Mouse (Mus musculus): ENCODE data around the gene Emid1. TPM values are rescaled to one million over a fixed set of nuclear protein-coding genes. Genes with fewer than 3 reads are reported as not detected.
A peak's percentile ranks its signal among the peaks of the same experiment; 100 is the strongest.

Gene Emid1
- polyA plus RNA-seq, 1 experiment from 2014 or later: 4.8 TPM

- H3K36me3 ChIP-seq (replicated peaks; ENCODE audit: insufficient read depth, low read length): no peaks in the 10 kb centered on the region
- H3K9me3 ChIP-seq (ENCODE audit: low read length): no peaks in the 10 kb centered on the region
- H3K27me3 ChIP-seq (ENCODE audit: insufficient read depth, low read length): no peaks in the 10 kb centered on the region
- 72% methylated on average over 9 of the region's 9 CpGs for WGBS (ENCODE audit: insufficient replicate concordance)
- DNase-seq: peak; percentile 38
- TF ChIP-seq CTCF (IDR thresholded peaks at IDR 0.05; ENCODE audit: low read depth) (no peak), EP300 (IDR thresholded peaks at IDR 0.05; ENCODE audit: low read depth) (no peak)
- no peak overlapping the region for H3K4me3 ChIP-seq (ENCODE audit: low read depth, low read length)
- no peak overlapping the region for H3K4me2 ChIP-seq (ENCODE audit: low read depth, low read length)
- peak; percentile 80 for ATAC-seq
- H3K4me1 ChIP-seq (ENCODE audit: insufficient read depth): peaks cover 7% of the 10 kb centered on the region; the same call in 1 of the 2 replicates
- H3K9ac ChIP-seq (replicated peaks): no peak overlapping the region
- H3K27ac ChIP-seq (ENCODE audit: low read depth): no peak overlapping the region
Observed at GRCm38 (mm10) chr11:5192084-5192516, 40.0 kb upstream of the Emid1 start.

GRCm38 (mm10) chr11:5189239-5189933 lies 37.3 kb upstream of the Emid1 start:
- Histone ChIP-seq H3K4me1 (ENCODE audit: insufficient read depth) (peaks cover 5% of the 10 kb centered on the region; the same call in 1 of the 2 replicates), H3K4me2 (ENCODE audit: low read depth, low read length) (no peak overlapping the region), H3K4me3 (ENCODE audit: low read depth, low read length) (no peak overlapping the region), H3K9me3 (ENCODE audit: low read length) (no peaks in the 10 kb centered on the region), H3K9ac (replicated peaks) (no peak overlapping the region), H3K27me3 (ENCODE audit: insufficient read depth, low read length) (no peaks in the 10 kb centered on the region), H3K27ac (ENCODE audit: low read depth) (no peak overlapping the region), H3K36me3 (replicated peaks; ENCODE audit: insufficient read depth, low read length) (no peaks in the 10 kb centered on the region)
- WGBS (ENCODE audit: insufficient replicate concordance): 67% methylated on average over 9 of the region's 9 CpGs
- TF ChIP-seq EP300 (IDR thresholded peaks at IDR 0.05; ENCODE audit: low read depth): no peak
- TF ChIP-seq CTCF (IDR thresholded peaks at IDR 0.05; ENCODE audit: low read depth): no peak
- no peak for ATAC-seq
- DNase-seq: no peak

GRCm38 (mm10) chr11:5188170-5188569 lies 36.1 kb upstream of the Emid1 start:
- no peak overlapping the region for H3K9ac ChIP-seq (replicated peaks)
- H3K4me2 ChIP-seq (ENCODE audit: low read depth, low read length): no peak overlapping the region
- H3K4me1 ChIP-seq (ENCODE audit: insufficient read depth): peaks cover 5% of the 10 kb centered on the region; the same call in 1 of the 2 replicates
- H3K27me3 ChIP-seq (ENCODE audit: insufficient read depth, low read length): no peaks in the 10 kb centered on the region
- no peak overlapping the region for H3K27ac ChIP-seq (ENCODE audit: low read depth)
- WGBS (ENCODE audit: insufficient replicate concordance): 56% methylated on average over 4 of the region's 4 CpGs
- DNase-seq: no peak
- TF ChIP-seq CTCF (IDR thresholded peaks at IDR 0.05; ENCODE audit: low read depth): no peak
- no peak for TF ChIP-seq EP300 (IDR thresholded peaks at IDR 0.05; ENCODE audit: low read depth)
- H3K36me3 ChIP-seq (replicated peaks; ENCODE audit: insufficient read depth, low read length): no peaks in the 10 kb centered on the region
- H3K9me3 ChIP-seq (ENCODE audit: low read length): no peaks in the 10 kb centered on the region
- H3K4me3 ChIP-seq (ENCODE audit: low read depth, low read length): no peak overlapping the region
- ATAC-seq: peak; percentile 77

GRCm38 (mm10) chr11:5184832-5185231 lies 32.8 kb upstream of the Emid1 start:
- H3K9ac ChIP-seq (replicated peaks): no peak overlapping the region
- ATAC-seq (no peak), DNase-seq (no peak)
- no peaks in the 10 kb centered on the region for H3K9me3 ChIP-seq (ENCODE audit: low read length)
- H3K27ac ChIP-seq (ENCODE audit: low read depth): no peak overlapping the region
- no peak overlapping the region for H3K4me2 ChIP-seq (ENCODE audit: low read depth, low read length)
- H3K27me3 ChIP-seq (ENCODE audit: insufficient read depth, low read length): no peaks in the 10 kb centered on the region
- no peak overlapping the region for H3K4me3 ChIP-seq (ENCODE audit: low read depth, low read length)
- 85% methylated on average over 9 of the region's 9 CpGs for WGBS (ENCODE audit: insufficient replicate concordance)
- H3K36me3 ChIP-seq (replicated peaks; ENCODE audit: insufficient read depth, low read length): no peaks in the 10 kb centered on the region
- H3K4me1 ChIP-seq (ENCODE audit: insufficient read depth): no peaks in the 10 kb centered on the region
- TF ChIP-seq CTCF (IDR thresholded peaks at IDR 0.05; ENCODE audit: low read depth): no peak
- TF ChIP-seq EP300 (IDR thresholded peaks at IDR 0.05; ENCODE audit: low read depth): no peak

GRCm38 (mm10) chr11:5184250-5184649 lies 32.2 kb upstream of the Emid1 start:
- H3K4me1 ChIP-seq (ENCODE audit: insufficient read depth): no peaks in the 10 kb centered on the region; the same call in 1 of the 2 replicates
- 37% methylated on average over 9 of the region's 9 CpGs for WGBS (ENCODE audit: insufficient replicate concordance)
- H3K27me3 ChIP-seq (ENCODE audit: insufficient read depth, low read length): no peaks in the 10 kb centered on the region
- H3K4me3 ChIP-seq (ENCODE audit: low read depth, low read length): no peak overlapping the region
- H3K4me2 ChIP-seq (ENCODE audit: low read depth, low read length): no peak overlapping the region
- TF ChIP-seq CTCF (IDR thresholded peaks at IDR 0.05; ENCODE audit: low read depth) (no peak), EP300 (IDR thresholded peaks at IDR 0.05; ENCODE audit: low read depth) (no peak)
- no peaks in the 10 kb centered on the region for H3K36me3 ChIP-seq (replicated peaks; ENCODE audit: insufficient read depth, low read length)
- H3K9ac ChIP-seq (replicated peaks): no peak overlapping the region
- no peak for DNase-seq
- H3K9me3 ChIP-seq (ENCODE audit: low read length): no peaks in the 10 kb centered on the region
- H3K27ac ChIP-seq (ENCODE audit: low read depth): no peak overlapping the region
- ATAC-seq: no peak

- no peak overlapping the region for H3K27ac ChIP-seq (ENCODE audit: low read depth)
- 69% methylated on average over 4 of the region's 4 CpGs for WGBS (ENCODE audit: insufficient replicate concordance)
- H3K9me3 ChIP-seq (ENCODE audit: low read length): no peaks in the 10 kb centered on the region
- H3K36me3 ChIP-seq (replicated peaks; ENCODE audit: insufficient read depth, low read length): no peaks in the 10 kb centered on the region
- H3K4me2 ChIP-seq (ENCODE audit: low read depth, low read length): no peak overlapping the region
- DNase-seq: no peak
- H3K27me3 ChIP-seq (ENCODE audit: insufficient read depth, low read length): no peaks in the 10 kb centered on the region
- no peak for TF ChIP-seq EP300 (IDR thresholded peaks at IDR 0.05; ENCODE audit: low read depth)
- TF ChIP-seq CTCF (IDR thresholded peaks at IDR 0.05; ENCODE audit: low read depth): no peak
- peaks cover 2% of the 10 kb centered on the region; the same call in 1 of the 2 replicates for H3K4me1 ChIP-seq (ENCODE audit: insufficient read depth)
- no peak for ATAC-seq
- H3K4me3 ChIP-seq (ENCODE audit: low read depth, low read length): no peak overlapping the region
- no peak overlapping the region for H3K9ac ChIP-seq (replicated peaks)
Observed at GRCm38 (mm10) chr11:5182870-5183269, 30.8 kb upstream of the Emid1 start.
